Mouse (Mus musculus) bone marrow macrophage, adult 2 months (primary cell): ENCODE results near the gene Dst.

Experiments used
- CTCF ChIP-seq: IDR thresholded peaks from 2 replicates; pipeline ENCODE4 v1.5.1; 2012; ENCODE audit warnings: low read depth, mild to moderate bottlenecking, low read length, moderate library complexity
- POLR2A ChIP-seq: IDR thresholded peaks from 2 replicates; pipeline ENCODE4 v1.6.1; 2012; ENCODE audit warnings: mild to moderate bottlenecking, low read depth, low read length, borderline replicate concordance

GRCm38 (mm10) chr1:34300309-34300980 is 392.4 kb downstream of the Dst start:
- no peak for TF ChIP-seq POLR2A
- no peak for TF ChIP-seq CTCF
